Mouse (Mus musculus): ENCODE measurements around the gene Gm6871. TPM values are rescaled to one million over a fixed set of nuclear protein-coding genes. Genes with fewer than 3 reads are reported as not detected.
A peak's percentile ranks its signal among the peaks of the same experiment; 100 is the strongest.
"Not testable (repeated sequence)": the region's sequence is repeated elsewhere in the genome, so short reads cannot be mapped to it uniquely, and the experiment has no call there.

The Gm6871 gene
- 0.73 TPM in 1 of 2 replicates, not detected in the other for total RNA-seq (2021)
- long read RNA-seq = 0 reads

DNA sequence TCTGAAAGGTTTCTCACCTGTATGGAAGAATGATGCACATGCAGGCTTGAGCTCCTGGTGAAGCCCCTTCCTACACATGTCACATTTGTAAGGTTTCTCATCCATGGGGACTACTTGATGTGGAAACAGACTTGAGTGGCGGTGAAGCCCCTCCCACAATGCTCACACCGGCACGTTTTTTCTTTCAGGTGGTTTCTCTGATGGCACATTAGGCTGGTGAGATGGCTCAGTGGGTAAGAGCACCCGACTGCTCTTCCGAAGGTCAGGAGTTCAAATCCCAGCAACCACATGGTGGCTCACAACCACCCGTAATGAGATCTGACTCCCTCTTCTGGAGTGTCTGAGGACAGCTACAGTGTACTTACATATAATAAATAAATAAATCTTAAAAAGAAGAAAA is at the start of gene Gm6871:
Gene Gm6871 (minus strand): TSS at position 101 of the 400 bp plus-strand sequence.
- DNase-seq = not testable (repeated sequence)

DNA sequence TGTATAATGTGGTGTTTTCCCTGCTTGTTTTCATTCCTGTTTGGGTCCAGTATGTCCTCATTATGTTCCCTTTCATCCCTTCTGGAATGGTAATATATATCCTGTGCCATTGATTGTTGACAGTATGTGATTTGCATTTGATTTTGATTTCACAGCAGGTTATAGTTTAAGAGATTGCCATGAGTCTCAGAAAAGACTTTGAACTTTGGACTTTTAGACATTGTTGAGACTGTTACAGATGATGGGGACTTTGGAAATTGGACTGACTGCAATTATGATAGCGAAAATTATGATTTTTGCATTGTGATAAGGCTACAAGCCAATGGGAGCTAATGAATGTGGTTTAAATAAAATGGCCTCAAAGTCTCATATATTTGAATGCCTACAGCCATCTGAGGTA is 42.8 kb upstream of the Gm6871 start:
- DNase-seq = not testable (repeated sequence)

DNA sequence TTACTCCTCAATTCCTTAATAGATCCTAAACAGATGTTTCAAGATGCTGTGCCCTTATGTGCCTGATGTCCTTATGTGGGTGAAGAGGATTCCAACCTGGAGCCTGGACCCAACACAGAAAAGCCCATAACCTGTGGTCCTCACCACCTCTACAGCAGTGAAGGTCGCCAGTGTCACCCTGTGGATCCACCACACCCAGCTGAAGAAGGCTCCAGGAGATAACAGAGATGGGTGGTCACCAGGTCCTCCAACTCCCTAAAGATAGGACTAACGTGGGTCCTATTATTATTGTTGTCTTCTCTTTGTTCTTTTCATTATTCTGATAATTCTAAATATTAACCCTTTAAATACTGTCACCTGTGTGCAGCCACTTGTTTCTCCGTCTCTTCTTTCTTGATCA is 38.2 kb upstream of the Gm6871 start:
- no peak for DNase-seq

DNA sequence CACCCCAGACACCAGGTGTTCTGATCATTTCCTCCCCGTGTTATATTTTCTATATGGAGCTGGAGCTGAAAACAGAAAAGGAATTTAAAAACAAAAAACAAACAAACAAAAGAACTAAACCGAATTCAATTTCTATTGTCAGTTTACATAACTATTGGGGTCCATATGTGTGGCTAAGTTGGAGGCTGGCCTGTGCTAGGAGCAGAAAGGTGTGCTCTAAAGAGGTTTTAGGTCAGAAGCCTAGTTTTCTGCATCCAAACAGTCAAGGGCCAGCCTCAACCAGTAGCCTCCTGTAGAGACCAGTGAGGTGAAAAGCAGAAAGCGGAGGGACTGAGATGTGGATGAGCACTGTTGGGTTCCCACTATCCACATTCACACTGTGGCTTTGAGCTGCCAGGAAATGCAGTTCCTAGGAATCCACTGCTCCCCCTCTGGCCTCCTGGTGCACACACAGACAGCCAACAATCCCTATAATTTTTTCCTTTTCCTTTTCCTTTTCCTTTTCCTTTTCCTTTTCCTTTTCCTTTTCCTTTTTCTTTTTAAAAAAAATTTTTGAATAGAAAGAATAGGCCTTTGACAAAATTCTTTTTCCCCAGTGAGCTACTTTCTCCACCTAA is 26.6 kb upstream of the Gm6871 start:
- no peak for DNase-seq

DNA sequence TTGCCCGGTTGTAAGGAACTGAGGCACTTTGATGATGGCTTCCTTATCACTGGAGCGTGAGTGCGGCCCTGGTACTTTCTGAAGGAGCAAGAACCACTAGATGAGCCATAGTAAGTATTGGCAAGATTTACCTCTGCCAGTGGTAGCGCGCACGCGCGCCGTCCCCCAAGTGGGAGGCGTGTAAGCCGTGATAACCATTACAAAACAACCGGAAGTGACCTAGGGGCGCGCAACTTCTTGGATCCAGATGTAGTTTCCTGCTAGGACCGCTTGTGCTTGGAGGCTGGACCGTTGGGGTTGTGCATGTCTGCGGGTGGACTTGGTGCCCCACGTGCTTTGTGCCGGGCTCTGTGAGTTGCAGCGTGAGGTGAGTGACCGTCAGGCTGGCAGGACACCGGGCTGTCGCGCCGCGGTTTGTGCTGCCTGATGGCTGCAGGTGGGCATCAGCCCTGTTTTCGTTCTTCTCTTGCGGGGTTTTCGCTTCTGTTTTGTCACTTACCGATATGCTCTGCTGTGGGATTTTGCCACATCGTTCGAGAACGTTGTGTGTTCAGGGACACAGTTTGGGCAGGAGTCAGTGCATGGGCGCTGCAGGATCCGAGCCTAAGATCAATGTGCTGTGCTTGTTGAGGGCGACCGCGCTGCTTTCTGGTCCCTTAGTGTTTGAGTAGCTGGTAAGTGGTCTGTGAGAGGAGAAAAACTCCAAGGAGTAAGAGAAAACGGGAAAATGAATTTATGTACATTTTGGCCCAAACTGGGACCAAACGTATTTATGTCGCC is 25.8 kb upstream of the Gm6871 start, which contains the start of gene 2610021A01Rik:
Gene 2610021A01Rik (plus strand): TSS at position 197 of the 780 bp plus-strand sequence.
- DNase-seq = peak; percentile 88

GRCm38 (mm10) chr7:41598615-41599014 is 25.2 kb upstream of the Gm6871 start:
- no peak for DNase-seq

- not testable (repeated sequence) for DNase-seq
Observed at GRCm38 (mm10) chr7:41587831-41588230, 14.4 kb upstream of the Gm6871 start.

- DNase-seq = no peak
Observed at GRCm38 (mm10) chr7:41582028-41582427, 8.6 kb upstream of the Gm6871 start.

- no peak for DNase-seq
Observed at GRCm38 (mm10) chr7:41577956-41578355, 4.5 kb upstream of the Gm6871 start.

DNA sequence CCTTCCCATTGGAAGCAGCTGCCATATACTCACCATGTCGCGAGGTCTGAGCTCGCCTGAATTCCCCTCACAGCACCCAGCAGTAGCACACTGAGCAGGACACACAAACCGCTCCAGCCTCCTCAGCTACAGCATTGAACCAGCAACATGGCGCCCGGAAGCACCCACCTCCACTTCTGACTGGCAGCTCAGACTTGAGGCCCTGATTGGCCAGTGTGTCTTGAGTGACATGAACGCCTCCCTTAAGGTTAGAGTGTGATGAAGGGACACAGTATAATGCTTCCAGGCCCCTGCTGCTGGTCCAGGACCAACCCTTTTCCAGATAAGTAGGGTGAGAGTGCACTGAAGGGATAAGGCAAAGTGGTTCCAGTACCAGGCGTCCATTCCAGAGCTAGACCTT is 12.8 kb downstream of the Gm6871 start:
- DNase-seq = no peak

GRCm38 (mm10) chr7:41512672-41513071 is 60.8 kb downstream of the Gm6871 start:
- no peak for DNase-seq

- no peak for DNase-seq
Observed at GRCm38 (mm10) chr7:41512207-41512606, 61.3 kb downstream of the Gm6871 start.

DNA sequence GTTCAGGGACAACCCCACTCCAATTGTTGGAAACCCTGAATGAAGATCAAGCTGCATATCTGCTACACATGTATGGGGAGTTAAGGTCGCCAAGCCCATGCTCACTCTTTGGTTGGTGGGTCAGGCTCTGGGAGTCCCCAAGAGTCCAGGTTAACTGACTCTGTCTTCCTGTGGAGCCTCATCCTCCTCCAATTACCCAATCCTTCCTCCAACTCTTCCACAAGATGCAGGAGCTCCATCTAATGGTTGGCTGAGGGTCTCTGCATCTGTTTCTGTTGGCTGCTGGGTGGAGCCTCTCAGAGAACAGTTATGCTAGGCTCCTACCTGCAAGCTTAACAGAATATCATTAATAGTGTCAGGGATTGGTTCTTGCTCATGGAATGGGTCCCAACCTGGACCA is 71.1 kb downstream of the Gm6871 start:
- no peak for DNase-seq

DNA sequence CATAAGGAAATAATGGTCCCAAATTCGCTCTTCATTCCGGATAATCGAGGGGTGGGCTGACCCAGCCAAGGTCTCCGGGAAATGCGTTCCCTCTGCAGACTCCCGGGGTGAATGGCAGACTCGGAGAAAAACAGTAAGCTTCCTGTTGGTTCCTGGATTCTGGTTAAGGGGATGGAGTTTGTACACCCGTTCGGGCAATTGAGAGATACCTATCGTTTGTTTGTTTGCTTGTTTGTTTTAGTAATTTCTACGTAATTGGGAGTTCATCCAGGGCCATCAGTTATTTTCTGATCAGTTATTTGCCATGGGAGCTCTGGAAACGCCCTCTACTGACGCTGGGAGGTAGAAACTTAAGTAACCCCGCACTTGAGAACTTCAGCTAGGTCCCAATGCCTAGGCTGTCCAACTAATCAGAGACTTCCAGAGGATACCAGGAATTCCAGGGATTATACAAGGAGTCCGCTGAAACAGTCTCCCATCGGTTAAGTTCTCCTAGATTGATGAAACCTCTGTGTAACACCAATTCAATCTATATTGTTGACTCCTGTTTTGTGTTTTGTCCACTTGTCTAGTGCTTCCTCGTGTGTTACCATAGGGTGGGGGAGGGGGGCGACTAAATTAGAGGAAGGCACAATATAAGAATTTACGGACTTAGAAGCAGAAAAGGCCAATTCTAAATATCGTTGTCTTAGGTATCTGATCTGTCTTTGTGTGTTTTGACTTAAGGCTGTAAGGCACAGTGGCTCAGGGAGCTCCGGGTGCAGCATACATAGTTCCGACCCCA is 73.1 kb downstream of the Gm6871 start:
- DNase-seq = peak; percentile 35

- peak; percentile 95 for DNase-seq
Observed at GRCm38 (mm10) chr7:41499389-41500049, 73.9 kb downstream of the Gm6871 start, which contains the start of the genes Gm20449 and AW146154. TSS of gene Gm20449 (minus strand) at chr7:41499417. TSS of gene AW146154 (minus strand) at chr7:41499890.

DNA sequence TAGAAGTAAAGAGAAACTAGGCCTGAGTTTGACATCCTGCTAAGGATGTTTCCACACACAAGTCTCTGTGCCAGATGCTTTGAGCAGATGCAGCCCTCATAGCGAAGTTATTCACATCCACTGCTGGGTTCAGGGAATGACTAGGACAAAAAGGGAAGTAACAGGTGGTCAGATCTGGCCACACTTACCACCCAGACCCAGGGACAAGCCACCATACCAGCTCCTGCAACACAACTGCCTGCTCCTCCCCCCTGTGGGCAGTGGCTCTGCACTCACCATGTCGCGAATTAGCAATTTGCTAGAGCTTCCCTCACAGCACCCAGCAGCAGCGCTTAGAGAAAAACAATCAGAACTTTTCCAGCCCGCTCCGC is 74.5 kb downstream of the Gm6871 start:
- DNase-seq = not testable (repeated sequence)

DNA sequence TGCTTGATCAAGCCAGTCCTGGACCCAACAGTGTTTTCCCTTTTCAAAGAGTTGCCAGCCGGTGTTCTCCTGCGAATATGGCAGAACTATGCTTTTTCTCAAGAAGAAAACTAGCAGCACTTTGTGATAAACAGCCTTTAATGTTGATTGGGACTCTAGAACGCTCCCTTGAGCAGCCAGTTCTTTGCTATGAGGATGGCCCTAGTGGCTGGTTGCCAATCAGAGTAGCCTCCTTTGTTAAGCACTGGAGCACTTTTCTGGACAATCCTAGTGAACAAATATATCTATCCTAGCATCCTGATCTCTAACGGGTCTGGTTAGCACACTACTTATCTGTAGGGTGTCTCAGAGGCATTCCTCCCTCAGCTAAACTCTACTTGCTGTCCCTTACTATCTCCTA is 75.0 kb downstream of the Gm6871 start:
- DNase-seq = not testable (repeated sequence)

- no peak for DNase-seq
Observed at GRCm38 (mm10) chr7:41497871-41498270, 75.6 kb downstream of the Gm6871 start.
